25 mouse cellular contexts compared by ENCODE assay signal in the genomic region with DNA sequence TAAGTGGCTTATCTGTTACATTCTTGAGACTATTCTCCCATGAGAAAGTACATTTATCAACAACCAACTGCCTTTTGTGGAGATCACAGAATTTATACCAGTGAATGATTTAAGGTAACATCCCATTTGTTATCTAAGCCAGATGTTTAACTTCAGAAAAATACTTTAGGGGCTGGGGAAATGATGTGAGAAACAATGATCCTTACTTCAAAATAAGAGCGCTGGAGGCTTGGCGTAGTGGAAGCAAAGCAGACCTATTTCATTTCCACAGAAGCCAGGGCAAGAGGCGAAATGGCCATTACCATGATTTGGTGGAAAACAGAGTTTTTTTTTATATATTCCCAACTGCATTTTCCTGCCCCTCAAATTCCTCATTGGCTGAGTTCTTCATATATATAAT.
"Had no signal": no experiment of that assay in that cellular context is flagged by ENCODE, and none has a peak within 500 bp of the region (broad histone marks: within the 10 kb centered on the region; RNA-seq: fewer than 3 reads in every experiment).

No protein-coding gene starts in this region.

- ATAC-seq: hindbrain, embryonic 16.5 days; inflammation-experienced regulatory T-cells, adult 6 months; intestine, embryonic 15.5 days; intestine, postnatal 0 days; liver, embryonic 12.5 days had no signal

- H3K4me3 ChIP-seq: gastrocnemius, adult 2 months; heart, embryonic 10.5 days; heart, embryonic 12.5 days; hindbrain, embryonic 10.5 days; hindbrain, embryonic 12.5 days; intestine, embryonic 15.5 days; layer of hippocampus, adult 2 months; limb, embryonic 13.5 days; limb, embryonic 15.5 days; liver, embryonic 12.5 days had no signal

- H3K27ac ChIP-seq: gastrocnemius, adult 2 months; hindbrain, embryonic 12.5 days; hindbrain, embryonic 14.5 days; layer of hippocampus, adult 2 months; limb, embryonic 13.5 days; limb, embryonic 15.5 days; liver, embryonic 12.5 days; liver, embryonic 14.5 days had no signal

- H3K27me3 ChIP-seq: heart, embryonic 12.5 days; hindbrain, embryonic 12.5 days; intestine, embryonic 15.5 days; limb, embryonic 13.5 days; limb, embryonic 15.5 days; liver, embryonic 12.5 days had no signal

- H3K36me3 ChIP-seq: heart, embryonic 10.5 days; heart, embryonic 12.5 days; hindbrain, embryonic 10.5 days; hindbrain, embryonic 12.5 days; intestine, embryonic 15.5 days; limb, embryonic 15.5 days; liver, embryonic 12.5 days had no signal

- DNase-seq: gastrocnemius, adult 2 months; gastrocnemius, postnatal 10 days; gastrocnemius, postnatal 25 days; heart, adult 18-20 months; heart, postnatal 10 days; heart, postnatal 4 days; kidney, adult 8-10 months; kidney, postnatal 25 days; kidney, postnatal 4 days; layer of hippocampus, postnatal 36 days; left cerebral cortex, postnatal 4 days had no signal

- H3K9ac ChIP-seq: heart, embryonic 12.5 days; hindbrain, embryonic 12.5 days; hindbrain, embryonic 14.5 days; intestine, embryonic 15.5 days; limb, embryonic 13.5 days; limb, embryonic 15.5 days; liver, embryonic 12.5 days; liver, embryonic 14.5 days had no signal

- H3K9me3 ChIP-seq: heart, embryonic 10.5 days; heart, embryonic 12.5 days; hindbrain, embryonic 10.5 days; hindbrain, embryonic 12.5 days; intestine, embryonic 15.5 days; limb, embryonic 13.5 days; limb, embryonic 15.5 days; liver, embryonic 12.5 days had no signal

- H3K4me2 ChIP-seq: heart, embryonic 12.5 days; hindbrain, embryonic 12.5 days; hindbrain, embryonic 14.5 days; intestine, embryonic 15.5 days; limb, embryonic 13.5 days; limb, embryonic 15.5 days; liver, embryonic 12.5 days had no signal
